Mouse (Mus musculus) left cerebral cortex, postnatal 36 days (tissue): ENCODE results near the gene Gm44965. TPM values are rescaled to one million over a fixed set of nuclear protein-coding genes. Genes with fewer than 3 reads are reported as not detected.

Source experiments
- DNase-seq, 2 experiments: peaks; one replicate each; pipeline ENCODE4 v3.0.0; 2021 to 2022; ENCODE audit warnings: low spot score in 2 of 2, mixed read lengths in 1 of 2
- intact Hi-C: fragments of 180-260 bp; cut with DNase I; formaldehyde crosslinking; loops from one replicate; pipeline ENCODE4 v1.15.1; 2025
- total RNA-seq, 2 experiments: library from RNA; stranded (reverse); gene quantifications; 2 replicates each; pipeline ENCODE4 v1.2.3; 2021

Gm44965 gene
- not detected for total RNA-seq

DNA sequence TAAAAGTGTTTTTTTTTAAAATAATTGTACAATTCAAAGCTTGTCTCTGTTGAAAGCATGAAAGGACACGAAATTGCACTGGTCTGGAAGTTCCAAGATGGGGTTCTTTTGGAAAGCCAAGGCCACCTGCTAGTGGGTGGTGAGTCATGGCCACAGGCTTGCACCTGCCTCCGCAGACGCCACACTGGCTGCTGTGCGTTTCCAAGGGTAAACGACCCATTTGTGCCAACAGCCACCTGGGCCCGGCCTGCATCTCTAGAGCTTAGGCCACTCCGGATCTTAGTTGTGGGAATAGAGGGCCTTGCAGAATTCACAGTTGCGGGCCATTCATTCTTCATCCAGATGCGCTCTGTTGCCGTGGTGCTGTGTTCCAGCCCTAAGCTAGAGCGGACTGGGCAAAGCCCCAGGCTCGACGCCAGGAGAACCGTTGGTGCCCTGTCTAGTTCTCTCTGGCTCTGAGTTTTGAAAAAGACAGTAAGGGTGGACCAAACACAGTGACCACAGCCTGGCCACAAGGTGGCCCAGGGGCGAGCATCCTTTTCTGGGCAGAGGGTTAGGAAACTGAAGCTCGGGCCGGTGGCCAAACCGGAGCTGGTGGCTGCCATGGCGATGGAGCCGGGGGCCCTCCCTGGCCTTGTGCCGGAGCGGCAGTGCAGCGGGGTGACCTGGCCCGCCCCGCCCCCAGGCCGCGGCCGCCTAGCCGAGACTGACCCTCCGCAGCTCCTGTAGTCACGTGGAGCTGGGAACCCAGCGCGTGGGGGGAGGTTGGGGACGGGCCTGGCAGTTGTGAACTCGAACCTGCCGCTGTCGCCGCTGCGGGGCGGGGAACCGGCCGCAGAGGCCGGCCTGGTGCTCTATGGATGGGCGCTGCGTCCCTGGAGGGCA, at the start of gene Gm44965, which contains the start of gene Repin1:
Gm44965 (plus strand) TSS at position 784 of the 885 bp plus-strand sequence.
Repin1 (plus strand) TSS at position 726 of the 885 bp plus-strand sequence.
- intact Hi-C loops = loop anchor here (1.0 to 5.0 kb wide), 3 partner anchors 9 to 39 kb away; partner anchors contain the start of genes AI854703, Lrrc61 and Zfp775
- peak; percentile 94 to 96 for DNase-seq

DNA sequence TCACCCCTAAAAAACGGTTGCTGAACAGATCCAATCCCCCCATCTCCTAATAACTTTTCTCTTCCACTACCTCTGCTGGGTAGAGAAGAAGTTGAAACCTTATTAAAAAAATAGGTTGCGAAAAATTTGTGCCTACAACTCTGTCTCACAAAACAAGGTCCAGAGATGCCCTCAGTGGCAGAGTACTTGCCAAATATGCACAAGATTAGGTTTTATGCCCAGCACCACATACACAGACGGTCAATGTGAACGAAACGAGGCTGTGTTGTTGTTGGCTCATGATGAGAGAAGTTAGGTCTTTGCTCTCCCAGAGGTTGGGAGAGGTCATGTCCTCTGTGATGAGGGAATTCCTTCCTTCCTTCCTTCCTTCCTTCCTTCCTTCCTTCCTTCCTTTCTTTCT, 48.5 kb upstream of the Gm44965 start:
- intact Hi-C loops = no loop called here

DNA sequence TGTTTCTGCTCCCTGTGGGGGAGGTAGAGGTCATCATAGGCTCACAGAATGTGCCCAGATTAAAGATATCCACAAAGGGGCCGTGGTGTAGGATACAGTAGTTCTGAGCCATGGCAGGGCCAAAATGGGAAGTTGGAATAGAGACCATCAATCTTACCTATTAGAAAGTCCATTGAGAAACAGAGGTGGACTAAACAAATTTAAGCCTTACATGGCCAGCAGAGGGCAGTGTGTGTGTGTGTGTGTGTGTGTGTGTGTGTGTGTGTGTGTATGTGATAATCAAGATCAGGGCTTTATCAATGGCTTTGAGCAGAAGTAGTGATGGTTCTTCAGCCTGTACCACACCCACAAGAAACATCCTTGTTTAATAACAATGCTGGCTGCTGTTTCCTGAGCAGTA, 47.5 kb upstream of the Gm44965 start:
- intact Hi-C loops = no loop called here
- no peak for DNase-seq

More for the DNA sequence above, 48.5 kb upstream of the Gm44965 start:
- DNase-seq = no peak

DNA sequence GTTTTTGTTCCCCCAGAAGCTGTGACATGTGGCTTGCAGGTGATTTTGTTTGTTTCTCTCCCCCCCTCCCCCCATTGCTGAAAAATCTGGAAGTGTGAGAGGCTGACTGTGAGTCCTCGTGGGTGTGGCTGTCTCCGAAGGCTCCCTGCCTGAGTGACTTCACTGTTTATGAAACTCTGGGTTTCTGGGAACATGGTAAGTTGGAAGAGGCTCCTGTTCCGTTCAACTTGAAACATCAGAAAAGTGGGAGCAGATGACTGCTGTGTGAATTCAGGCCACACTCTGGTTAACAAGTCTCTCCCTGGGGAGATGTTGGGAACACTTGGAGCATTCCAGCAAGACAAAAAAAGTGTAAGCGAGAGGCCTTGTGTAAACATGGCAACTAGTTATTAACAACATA, 46.9 kb upstream of the Gm44965 start:
- no peak for DNase-seq
- intact Hi-C loops = no loop called here

GRCm38 (mm10) chr6:48548314-48548713, 45.4 kb upstream of the Gm44965 start:
- DNase-seq = no peak
- intact Hi-C loops = no loop called here

DNA sequence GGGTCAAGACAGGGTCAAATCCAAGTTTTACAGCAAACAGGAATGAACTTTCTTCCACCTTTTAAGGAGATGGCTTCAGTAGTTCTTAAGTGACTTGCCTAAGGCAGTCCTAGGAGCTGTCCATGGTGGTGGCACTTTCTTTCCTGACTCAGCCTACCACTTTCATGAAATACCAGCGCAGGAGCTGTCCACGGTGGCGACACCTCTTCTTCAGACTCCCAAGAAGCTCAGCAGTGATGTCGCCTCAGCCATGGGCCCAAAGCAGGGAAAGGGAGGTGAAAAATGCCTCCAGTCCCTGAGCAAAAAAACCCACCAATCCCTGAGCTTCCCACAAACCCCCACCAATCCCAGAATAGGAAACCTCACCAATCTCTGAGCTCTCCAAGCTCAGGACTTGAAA, 40.8 kb upstream of the Gm44965 start:
- no peak for DNase-seq

GRCm38 (mm10) chr6:48553819-48554218, 39.9 kb upstream of the Gm44965 start:
- intact Hi-C loops = loop anchor here (2.0 to 5.0 kb wide), 2 partner anchors 39 to 73 kb away; partner anchors contain the start of genes AI854703, Gm44965 and Repin1
- no peak for DNase-seq

More for the DNA sequence above, 40.8 kb upstream of the Gm44965 start:
- intact Hi-C loops = loop anchor here (5.0 kb wide), 1 partner anchor 74 kb away; the partner anchor contains the start of gene AI854703

- intact Hi-C loops = loop anchor here (1.0 to 5.0 kb wide), 3 partner anchors 38 to 110 kb away; partner anchors contain the start of genes AI854703, Gm44965 and Repin1
- DNase-seq = peak; percentile 97 to 98
These were observed 39.2 kb upstream of the Gm44965 start, which contains the start of gene Lrrc61 for GRCm38 (mm10) chr6:48554280-48555103. Gene Lrrc61 (plus strand): TSS chr6:48554796.

GRCm38 (mm10) chr6:48555104-48555890, 38.4 kb upstream of the Gm44965 start:
- intact Hi-C loops = loop anchor here (1.0 to 2.0 kb wide), 2 partner anchors 38 to 111 kb away; partner anchors contain the start of genes Gm44965 and Repin1
- DNase-seq = peak in 1 of 2 experiments; percentile 62

DNA sequence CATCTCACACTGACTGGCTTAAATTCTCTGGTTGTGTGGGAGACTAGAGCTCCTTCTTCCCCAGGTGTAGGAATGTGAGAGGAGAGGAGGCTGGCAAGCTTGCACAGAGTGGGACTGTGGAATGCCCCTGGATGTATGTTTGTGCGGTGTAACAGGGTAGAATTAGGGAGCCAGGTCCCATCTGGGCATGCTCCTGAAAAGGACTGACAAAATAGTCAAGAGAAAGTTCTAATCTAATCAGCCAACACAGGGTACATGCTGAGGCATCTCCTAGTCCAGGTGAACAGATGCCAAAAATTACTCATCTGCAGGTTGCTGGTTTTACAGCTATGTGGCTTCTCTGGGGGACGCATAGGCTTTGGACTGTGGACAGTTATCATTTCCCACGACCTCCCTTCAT, 37.8 kb upstream of the Gm44965 start:
- intact Hi-C loops = loop anchor here (1.0 to 2.0 kb wide), 2 partner anchors 37 to 112 kb away; partner anchors contain the start of genes Gm44965 and Repin1
- DNase-seq = no peak

- intact Hi-C loops = no loop called here
- DNase-seq = no peak
These were observed 27.9 kb upstream of the Gm44965 start for GRCm38 (mm10) chr6:48565693-48566310.

- no peak for DNase-seq
- intact Hi-C loops = no loop called here
These were observed 27.4 kb upstream of the Gm44965 start for GRCm38 (mm10) chr6:48566312-48566711.

DNA sequence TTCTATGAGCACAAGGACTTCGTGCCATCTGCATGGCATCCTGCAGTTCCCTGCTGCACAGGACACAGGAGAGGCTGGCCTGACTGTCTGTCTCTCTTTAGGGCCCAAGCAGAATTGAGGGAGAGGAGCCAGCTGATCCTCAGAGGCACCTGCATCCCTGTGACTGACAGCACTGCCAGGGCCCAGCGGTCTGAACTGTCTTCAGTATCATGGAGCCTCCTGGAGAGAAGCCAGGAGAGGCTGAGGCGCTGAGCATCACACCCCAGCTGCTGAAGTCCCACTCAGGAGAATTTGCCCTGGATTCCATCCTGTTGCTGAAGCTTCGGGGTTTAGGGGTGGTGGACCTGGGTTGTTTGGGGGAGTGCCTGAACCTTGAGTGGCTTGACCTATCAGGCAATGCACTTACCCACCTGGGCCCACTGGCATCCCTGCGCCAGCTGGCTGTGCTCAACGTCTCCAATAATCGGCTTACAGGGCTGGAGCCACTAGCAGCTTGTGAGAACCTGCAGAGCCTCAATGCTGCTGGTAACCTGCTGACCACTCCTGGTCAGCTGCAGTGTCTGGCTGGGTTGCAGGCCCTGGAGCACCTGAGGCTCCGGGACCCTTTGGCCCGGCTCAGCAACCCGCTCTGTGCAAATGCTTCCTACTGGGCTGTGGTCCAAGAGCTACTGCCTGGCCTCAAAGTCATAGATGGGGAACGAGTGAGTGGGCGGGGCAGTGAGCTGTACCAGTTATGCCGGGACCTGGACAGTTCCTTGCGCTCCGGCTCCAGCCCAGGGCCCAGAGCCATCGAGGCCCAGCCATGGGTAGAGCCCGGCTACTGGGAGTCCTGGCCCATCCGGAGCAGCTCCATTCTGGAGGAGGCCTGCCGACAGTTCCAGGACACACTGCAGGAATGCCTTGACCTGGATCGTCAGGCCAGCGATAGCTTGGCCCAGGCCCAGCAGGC, 25.4 kb upstream of the Gm44965 start:
- DNase-seq = no peak
- intact Hi-C loops = no loop called here

GRCm38 (mm10) chr6:48569065-48569807, 24.5 kb upstream of the Gm44965 start:
- intact Hi-C loops = no loop called here

GRCm38 (mm10) chr6:48572014-48572413, 21.7 kb upstream of the Gm44965 start:
- intact Hi-C loops = no loop called here

More at GRCm38 (mm10) chr6:48569065-48569807, 24.5 kb upstream of the Gm44965 start:
- DNase-seq = no peak

DNA sequence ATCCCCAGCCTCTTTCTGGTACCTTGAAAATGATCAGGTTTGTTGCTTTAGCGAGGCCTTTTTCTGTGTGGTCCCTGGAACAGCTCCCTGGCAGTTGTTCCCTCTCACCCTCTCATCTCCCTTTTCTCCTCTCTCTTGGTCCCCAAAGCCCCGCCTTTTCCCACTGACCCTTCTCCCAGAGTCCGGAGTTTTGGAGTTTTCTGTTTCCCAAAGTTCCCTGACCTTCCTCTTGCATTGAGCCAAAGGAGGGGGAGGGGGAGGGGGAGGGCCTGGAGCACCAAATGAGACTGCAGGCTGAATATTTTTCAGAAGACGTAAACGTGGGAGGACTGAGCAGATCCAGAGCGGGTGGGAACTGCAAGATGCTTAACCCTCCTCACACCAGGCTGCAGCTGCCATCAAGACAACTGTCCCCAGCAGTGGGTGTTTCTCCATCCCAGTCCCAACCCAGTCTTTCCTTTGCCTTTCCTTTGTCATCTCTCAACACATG, 21.1 kb upstream of the Gm44965 start, which contains the start of gene Rarres2:
Rarres2 (minus strand) TSS at position 218 of the 490 bp plus-strand sequence.
- intact Hi-C loops = no loop called here
- DNase-seq = no peak

More at GRCm38 (mm10) chr6:48572014-48572413, 21.7 kb upstream of the Gm44965 start:
- DNase-seq = no peak
